Mouse (Mus musculus) mouse embryonic stem cell (cell line): Measurements from ENCODE around the gene Cntn5.
"Not testable (repeated sequence)": the region's sequence is repeated elsewhere in the genome, so short reads cannot be mapped to it uniquely, and the experiment has no call there.

Source experiments
- in situ Hi-C, 2 experiments: fragments of 300-500 bp; cut with MboI; formaldehyde crosslinking; loops; 1 replicate in 1 of 2; 3 replicates in 1 of 2; pipeline ENCODE4 v1.14.3; 2019 to 2020; ENCODE audit warnings: low sequenced_read_pairs in 2 of 2, low pct_unique_long_range_greater_than_20kb in 1 of 2, mixed read lengths in 1 of 2; ENCODE audit not compliant: unreplicated experiment in 1 of 2

Cntn5 gene

GRCm38 (mm10) chr9:10663101-10663500 is 241.5 kb downstream of the Cntn5 start:
- in situ Hi-C loops, result no loop called here

DNA sequence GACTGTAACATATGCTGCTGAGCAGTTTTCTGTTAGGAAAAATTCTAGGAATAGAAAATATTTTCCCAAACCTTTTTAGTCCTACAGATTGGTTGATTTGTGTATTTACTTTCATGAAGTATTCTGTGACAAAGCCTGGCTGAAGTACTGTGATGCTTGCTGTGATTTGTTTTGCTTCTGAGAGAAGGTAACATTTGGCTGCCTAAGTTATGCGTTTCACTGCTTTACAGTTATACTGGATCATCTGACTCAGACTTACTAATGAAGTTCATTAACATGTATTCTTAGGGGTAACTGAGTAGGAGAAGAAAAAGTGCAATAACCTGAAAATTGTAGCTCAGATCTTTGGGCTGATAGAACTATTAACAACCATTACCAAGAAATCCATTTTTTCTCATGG is 245.1 kb downstream of the Cntn5 start:
- in situ Hi-C loops, result no loop called here

DNA sequence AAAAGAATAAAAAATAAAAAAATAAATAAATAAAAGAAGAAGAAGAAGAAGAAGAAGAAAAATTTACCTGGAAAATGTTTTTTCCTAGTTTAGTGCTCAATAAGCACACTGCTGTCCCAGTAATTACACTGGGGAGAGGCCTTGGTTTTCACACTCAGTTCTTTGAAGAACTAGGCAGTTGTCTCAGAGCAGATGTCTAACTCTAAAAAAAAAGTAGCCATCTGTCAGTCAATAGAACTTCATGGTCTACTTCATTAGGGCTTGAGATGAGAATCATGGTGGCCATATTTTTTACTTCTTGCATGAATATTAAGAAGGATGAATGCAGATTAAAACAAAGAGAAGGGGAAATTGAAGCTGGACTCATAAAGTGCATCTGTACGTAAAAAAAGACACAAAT is 246.5 kb downstream of the Cntn5 start:
- in situ Hi-C loops, result no loop called here

GRCm38 (mm10) chr9:10657144-10657748 is 247.3 kb downstream of the Cntn5 start:
- in situ Hi-C loops, result no loop called here

GRCm38 (mm10) chr9:10650632-10651031 is 253.9 kb downstream of the Cntn5 start:
- in situ Hi-C loops, result no loop called here

DNA sequence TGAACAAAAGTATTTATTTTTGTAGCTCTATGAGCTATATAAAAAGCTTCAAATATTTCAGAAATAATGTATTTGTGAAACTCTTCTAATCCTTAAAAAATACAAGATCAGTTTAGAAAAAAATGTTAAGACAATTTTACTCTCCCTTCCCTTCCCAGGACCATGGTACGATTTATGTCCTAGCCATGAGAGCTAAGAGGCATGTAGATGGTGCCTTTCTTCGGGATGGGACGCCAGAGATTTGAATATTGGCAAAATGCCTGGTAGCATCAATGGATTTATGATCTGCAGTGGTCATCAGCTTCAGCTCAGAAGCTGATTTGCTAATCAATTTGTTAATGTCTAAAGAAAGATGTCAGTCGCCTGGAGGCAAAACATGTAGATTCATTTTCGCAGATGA is 258.6 kb downstream of the Cntn5 start:
- in situ Hi-C loops, result no loop called here

- in situ Hi-C loops, result no loop called here
Measured at GRCm38 (mm10) chr9:10645045-10645830, 259.3 kb downstream of the Cntn5 start.

- in situ Hi-C loops, result no loop called here
Measured at GRCm38 (mm10) chr9:10618036-10618435, 286.5 kb downstream of the Cntn5 start.

GRCm38 (mm10) chr9:10575346-10576241 is 329.0 kb downstream of the Cntn5 start:
- in situ Hi-C loops, result no loop called here

DNA sequence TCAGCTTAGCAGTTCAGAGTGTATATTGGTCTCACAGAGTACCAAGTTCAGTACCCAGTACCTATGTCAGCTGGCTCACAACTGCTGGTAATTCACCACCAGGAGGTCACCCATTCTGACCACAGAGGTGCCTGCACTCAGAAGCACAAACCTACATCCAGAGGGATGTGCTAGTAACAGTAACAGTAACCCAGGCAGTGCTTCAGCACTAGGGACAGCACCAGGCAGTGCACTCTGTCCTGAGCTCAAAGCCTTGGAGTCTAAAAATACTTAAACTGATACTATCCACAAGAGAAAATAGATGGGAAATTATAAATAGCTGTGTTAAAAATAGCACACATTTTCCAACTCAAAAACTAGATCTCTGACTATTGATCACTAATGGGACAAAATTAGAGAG is 334.7 kb downstream of the Cntn5 start:
- in situ Hi-C loops, result no loop called here

DNA sequence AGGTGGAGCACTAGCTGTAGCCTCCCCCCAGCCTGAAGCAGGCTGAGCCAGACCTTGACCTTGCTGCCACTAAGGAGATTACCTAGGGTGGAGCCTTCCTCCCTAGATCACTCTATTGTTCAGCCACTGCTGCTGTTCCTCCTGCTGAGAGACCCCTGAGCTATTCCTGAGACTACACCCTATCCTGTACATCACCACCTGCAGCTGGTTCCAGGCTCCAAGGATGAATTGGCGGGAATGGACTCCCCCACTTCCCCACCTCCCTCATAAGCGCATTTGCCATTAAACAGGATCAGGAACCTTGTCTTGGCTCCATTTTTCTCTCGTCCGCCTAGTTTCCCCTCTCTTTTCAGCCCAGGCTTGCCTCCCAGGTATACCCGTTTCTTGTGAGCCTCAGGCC is 363.7 kb downstream of the Cntn5 start:
- in situ Hi-C loops, result not testable (repeated sequence)

DNA sequence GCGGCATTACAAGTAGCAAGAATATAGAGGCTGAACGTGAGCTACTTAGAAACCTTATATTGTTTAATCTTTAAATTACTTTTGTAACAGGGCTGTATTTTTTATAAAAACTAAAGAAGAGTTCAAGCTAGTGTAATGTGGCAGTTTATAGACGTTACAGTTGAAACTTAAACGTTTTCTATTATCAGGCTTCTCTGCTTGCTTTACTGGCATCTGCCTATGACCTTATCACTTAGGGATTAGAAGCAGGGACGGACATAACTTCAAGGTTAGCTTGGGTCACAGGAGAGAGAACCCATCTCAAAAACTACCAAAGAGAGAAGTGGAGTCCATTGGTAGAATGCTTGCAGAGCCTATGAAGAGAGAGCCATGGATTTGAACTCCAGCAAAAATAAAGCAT is 372.3 kb downstream of the Cntn5 start:
- in situ Hi-C loops, result no loop called here

- in situ Hi-C loops, result no loop called here
Measured at GRCm38 (mm10) chr9:10531087-10531486, 373.5 kb downstream of the Cntn5 start.

DNA sequence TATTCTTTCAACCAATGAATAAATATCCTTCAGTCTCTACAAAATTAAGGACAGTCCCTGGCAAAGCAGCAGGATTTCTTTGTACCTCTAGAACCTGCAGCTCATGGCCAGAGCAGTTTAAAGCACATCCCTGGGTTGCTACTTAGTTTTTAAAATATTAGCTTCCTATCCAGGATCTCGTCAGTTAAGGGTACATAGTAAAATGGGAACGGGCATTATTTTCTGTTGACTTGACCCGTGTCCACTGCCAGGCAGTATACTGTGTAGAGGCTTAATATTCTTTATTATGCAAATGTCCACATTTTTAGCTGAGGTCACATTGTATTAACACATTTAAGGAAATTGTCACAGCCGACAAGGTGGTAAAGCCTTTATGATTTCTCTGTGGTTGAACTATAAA is 375.0 kb downstream of the Cntn5 start:
- in situ Hi-C loops, result no loop called here

DNA sequence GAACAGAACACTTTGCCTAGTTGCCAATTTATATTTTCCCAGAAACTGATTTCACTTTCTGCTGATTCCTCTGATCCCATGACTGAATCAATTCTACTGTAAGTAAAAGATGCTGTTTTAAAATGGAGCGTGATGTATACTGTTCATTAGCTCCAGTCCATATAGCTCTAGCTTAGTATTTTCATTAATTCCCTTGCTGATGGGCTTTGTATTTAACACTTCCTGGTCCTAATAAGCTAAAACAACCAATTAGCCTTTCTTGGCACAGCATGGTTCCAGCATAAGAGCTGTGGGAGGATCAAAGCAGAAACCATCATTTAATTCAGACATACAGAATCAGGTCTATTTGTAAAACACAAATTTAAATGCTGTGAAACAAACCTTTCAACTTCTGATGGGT is 375.5 kb downstream of the Cntn5 start:
- in situ Hi-C loops, result no loop called here

GRCm38 (mm10) chr9:10528692-10529091 is 375.9 kb downstream of the Cntn5 start:
- in situ Hi-C loops, result no loop called here

DNA sequence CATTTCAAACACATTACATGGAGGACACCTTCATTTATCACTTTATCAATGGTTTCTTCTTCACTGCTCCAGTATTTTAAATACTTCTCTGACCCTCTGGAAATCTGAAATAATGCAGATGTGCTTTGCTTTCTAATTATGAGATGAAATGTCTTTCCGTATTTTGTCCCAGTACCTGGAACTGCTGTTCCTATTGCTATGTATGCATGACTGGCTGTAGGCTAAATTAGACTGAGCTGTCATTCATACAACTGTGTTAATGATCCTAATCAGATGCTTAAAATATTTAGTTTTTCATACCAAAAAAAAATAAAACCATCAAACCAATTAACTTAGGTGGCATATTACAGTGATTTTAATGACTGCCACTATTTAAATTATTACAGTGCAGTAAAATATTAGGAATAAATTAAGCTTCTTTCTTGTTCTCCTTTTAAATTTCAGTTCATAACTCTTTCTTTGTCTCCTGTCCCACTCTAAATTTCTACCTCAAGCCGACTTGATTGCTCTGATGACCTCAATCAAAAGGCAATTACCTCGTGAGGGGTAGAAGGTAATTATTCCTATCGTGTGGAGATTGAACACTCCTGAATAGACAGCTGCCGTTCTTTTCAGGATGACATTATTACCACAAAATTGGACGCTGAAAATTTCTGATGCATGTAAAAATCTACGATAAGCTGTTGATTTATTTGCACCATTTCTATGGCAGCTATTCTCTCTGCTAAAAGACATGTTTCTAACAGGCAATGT is 378.5 kb downstream of the Cntn5 start:
- in situ Hi-C loops, result no loop called here

GRCm38 (mm10) chr9:10522604-10523003 is 382.0 kb downstream of the Cntn5 start:
- in situ Hi-C loops, result no loop called here

DNA sequence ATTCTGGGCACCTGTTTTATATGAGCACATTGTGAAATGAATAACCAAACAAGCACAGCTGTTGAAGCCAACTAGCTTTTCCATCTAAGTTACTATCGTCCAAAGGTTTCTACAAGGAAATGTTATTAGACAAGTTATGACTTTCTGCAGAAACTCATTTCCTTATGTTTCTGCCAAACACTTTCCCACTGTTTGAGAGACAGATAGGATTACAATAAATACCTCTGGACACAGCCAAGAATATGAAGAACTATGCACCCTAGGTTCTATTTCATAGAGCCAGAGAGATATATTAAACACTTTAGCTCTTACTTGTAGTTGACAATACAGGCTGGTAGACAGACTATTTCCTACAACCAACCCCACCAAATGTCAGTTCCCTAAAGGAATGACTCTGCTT is 383.5 kb downstream of the Cntn5 start:
- in situ Hi-C loops, result no loop called here
